Mouse (Mus musculus): ENCODE measurements around the gene Lrrc46.

Gene Lrrc46

DNA sequence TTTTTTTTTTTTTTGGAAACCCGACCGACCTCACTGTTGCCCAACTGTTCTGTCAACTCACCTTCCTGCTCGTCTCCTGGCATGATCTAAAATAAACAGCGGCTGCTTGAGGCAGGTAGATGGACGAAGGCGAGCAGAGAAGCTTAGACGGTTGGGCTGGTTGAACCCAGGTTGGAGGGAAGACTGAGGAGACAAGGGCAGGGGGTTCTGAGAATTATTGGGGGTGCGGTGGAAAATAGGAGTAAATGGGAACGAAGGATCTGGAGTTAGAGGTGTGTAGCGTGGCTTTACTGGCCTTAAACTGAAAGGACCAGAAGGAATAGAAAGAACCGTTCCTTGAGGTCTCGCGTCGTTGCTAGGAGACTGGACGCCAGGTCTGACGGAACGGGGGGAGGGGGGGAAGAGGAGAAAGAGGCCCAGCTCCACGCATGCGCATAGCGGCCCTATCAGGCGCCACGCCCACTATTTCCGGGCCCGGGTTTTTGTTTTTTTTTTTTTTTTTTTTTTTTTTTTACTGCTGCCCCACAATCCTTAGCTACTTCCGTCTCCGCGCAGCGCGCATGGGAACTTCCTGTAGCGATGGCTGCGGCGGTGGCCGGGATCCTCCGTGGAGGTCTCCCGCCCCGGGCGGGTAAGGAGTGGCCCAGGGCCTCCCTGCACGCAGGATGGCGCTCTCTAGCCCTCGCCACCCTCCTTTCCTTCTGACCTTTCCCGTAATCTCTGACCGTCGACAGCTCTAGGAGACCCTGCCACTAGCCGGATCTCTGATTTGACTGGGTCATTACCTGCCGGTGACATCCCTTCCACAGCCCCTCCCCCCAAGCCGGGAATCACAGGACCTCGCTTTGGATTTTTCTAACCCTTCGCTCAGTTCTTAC lies at the start of gene Lrrc46, which contains the start of gene Mrpl10:
Gene Lrrc46 (minus strand): TSS at position 386 of the 878 bp plus-strand sequence.
Gene Mrpl10 (plus strand): TSS at position 539 of the 878 bp plus-strand sequence.
- peak; percentile 81 for DNase-seq

- no peak for DNase-seq
These were observed 45.2 kb upstream of the Lrrc46 start for GRCm38 (mm10) chr11:97086365-97086764.

DNA sequence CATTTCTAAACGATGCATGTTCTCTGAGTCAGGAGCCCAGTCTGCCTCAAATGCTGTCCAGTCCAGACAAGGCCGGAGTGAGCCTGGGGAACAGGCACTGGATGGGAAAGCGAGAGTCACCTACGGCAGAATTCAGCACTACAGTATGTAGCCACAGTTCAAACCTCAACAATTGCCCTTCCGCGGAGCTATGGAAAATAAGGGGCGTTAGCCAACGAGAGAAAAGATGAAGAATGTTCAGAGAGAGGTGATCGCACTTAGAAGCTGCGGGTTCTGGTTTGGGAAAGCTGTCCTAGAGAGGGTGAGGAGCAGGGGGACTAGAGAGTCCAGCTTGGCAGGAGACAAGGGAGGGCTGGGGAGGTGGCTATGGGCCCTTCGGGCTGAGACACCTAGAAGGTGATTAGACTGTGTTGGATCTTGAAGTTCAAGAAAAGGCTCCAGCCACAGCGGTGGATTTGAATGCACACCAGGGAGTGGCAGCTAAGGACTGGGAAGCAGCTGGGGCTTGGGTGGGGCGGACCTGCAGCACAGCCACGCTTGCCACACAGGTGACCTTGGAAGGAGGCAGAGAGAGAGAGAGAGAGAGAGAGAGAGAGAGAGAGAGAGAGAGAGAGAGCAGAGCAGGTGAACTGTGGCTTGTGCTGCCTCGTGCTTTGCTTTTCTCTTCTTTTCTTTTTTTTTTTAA lies 43.8 kb upstream of the Lrrc46 start:
- DNase-seq: no peak

DNA sequence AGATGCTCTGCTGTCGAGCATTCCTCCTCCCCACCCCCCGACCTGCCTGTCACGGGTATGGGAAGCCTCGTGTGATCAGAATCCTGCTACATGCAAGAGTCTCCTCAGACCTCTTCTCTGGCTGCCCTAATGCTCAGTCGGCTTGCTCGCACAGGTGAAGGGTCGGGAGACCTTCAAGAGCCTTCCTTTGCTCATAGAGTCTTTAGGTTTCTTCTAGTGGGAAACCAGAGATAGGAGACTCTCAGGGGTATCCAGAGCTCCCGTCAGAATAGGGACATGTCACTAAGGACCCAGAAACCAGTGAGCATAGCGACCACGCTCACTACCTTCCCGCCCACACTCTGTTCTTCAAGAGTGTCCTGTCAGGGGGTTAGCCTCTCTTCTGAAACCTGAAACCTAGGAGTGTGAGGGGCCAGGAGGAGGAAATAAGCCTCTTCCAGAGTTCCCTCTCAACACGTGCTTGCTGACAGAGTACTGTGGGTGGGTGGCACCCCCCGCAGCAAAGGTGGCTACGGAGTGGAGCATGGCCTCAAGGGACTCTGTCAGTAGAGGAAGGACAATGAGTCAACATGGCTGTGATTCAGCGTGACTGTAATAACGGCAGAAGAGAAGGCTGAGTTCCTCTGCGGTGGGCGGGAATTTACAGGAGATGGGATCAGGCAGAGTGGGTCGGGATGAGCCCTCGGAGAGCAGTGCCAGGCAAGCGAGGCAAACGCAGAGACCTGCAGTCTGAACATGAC lies 42.4 kb upstream of the Lrrc46 start:
- no peak for DNase-seq

DNA sequence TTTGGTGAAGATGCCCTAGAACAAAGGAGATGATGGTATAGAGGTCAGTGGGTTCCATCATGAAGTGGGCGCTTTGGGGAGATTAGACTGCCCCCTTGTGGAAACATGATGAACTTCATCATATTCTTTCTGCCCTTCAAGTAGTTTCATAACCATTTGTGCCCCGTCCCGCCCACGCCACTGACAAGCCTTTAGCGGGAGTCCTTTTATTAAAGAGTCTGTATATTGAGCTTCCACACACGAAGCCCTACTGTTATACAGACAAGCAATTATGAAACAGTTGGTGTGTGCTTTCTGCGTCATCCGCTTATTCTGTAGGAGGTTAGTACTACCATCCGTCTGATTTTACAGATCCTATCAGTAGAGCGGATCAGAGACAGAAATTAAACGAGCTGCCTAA lies 41.8 kb upstream of the Lrrc46 start:
- DNase-seq: peak; percentile 48

DNA sequence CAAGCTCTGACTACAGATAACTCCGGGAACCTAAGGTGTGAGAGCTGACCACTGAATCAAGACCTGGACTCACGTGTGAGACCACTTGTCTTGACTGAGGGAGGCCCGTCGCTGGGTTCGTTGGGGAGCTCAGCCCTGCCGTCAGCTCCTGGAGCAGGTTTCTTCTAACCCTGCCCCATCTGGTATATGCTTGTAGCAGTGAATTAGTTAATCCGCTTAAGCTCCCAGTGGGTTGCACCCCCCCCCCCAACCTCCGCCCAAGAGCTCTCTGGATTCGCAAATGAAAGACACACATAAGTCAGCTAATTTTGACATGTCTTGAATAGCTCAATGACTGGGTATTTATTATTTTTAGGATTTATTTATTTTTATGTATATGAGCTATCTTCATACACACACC lies 39.1 kb upstream of the Lrrc46 start:
- no peak for DNase-seq

DNA sequence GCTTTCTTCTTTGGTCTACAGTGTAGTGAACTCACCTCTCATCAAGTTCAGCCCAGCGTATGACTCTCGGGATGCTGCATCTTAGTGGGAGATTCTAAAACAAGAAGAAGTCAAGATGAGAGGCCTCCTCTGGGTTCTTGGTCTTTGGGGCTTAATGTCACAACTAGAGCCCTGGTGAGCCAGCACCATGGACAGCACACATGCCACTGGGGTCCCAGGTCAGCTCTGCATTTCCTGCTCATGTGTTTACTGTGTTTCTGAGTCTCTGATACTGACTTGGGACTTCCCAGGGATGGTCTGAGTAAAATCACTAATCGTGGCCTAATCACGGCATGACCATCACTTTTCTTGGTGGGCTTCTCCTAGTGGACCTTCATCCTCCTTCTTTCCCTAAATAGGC lies 37.5 kb upstream of the Lrrc46 start:
- DNase-seq: no peak

DNA sequence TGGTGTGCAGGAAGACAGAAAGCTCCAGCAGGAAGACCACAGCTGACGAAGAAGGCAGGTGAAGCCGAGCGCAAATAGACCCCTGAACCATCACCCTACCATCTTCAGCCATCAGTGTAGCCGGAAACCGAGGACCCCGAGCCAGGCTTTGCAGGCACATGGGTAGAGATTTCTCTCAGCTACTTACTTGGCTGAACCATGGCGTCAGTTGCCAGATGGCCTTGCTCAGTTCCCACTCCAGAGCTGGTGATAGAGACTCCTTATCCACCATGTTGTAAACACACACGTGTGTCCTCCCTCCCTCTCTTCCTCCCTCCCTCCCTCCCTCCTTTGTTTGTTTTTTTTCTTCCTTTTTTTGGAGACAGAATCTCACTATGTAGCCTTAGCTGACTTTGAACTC lies 33.0 kb upstream of the Lrrc46 start:
- no peak for DNase-seq

DNA sequence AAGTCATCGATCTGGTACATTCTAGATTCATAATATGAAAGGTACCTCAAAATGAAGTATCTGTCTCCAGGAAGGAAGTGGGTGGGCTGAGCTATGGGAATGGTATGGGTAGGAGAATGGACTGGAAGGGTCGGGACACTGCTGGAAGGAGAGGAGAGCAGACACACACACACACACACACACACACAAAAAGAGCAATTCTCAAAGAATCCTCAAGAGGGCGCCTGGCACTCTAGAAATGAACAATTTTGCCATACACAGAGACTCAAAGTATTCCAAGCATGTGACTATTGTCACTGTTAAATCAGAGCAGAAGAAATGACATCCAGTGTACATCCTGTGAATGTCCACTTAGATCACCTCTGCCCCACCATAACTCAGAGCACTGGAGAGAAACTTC lies 31.3 kb upstream of the Lrrc46 start:
- no peak for DNase-seq

DNA sequence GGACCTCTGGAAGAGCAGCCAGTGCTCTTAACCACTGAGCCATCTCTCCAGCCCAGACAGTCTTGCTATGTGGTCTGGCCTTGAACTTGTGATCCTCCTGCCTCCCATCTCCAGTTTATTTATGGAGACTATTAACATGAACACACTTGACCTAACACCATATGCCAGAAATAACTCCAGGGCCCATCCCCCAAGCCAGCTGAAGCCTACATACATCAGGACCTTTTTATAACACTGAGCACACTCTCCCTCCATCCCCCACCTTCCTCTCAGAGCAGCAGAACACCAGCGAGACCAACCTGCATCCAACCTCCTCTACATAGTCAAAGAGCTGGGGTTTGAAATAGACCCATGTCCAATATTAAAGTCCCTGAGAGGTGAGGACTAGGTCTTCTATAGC lies 29.9 kb upstream of the Lrrc46 start:
- DNase-seq: no peak

- DNase-seq: no peak
These were observed 28.6 kb upstream of the Lrrc46 start for GRCm38 (mm10) chr11:97069770-97070169.

DNA sequence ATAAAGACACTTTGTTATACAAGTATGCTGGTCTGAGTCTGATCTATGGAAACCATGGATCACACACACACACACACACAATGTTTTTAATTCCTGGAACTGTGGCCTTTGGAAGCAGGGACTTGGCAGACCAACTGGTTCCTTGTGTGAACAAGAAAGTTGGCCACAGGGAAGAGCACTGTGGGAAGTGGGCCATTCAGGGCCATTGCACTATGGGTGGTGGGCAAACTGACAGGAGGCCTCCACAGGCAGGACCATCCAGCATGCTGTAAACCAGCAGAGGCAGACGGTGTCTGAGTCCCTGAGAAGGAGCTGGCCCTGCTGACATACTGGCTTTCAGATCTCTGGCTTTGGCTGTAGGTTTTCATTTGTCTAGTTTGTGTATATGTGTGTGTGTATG lies 28.1 kb upstream of the Lrrc46 start:
- no peak for DNase-seq

GRCm38 (mm10) chr11:97066656-97067360 lies 25.6 kb upstream of the Lrrc46 start:
- DNase-seq: no peak

DNA sequence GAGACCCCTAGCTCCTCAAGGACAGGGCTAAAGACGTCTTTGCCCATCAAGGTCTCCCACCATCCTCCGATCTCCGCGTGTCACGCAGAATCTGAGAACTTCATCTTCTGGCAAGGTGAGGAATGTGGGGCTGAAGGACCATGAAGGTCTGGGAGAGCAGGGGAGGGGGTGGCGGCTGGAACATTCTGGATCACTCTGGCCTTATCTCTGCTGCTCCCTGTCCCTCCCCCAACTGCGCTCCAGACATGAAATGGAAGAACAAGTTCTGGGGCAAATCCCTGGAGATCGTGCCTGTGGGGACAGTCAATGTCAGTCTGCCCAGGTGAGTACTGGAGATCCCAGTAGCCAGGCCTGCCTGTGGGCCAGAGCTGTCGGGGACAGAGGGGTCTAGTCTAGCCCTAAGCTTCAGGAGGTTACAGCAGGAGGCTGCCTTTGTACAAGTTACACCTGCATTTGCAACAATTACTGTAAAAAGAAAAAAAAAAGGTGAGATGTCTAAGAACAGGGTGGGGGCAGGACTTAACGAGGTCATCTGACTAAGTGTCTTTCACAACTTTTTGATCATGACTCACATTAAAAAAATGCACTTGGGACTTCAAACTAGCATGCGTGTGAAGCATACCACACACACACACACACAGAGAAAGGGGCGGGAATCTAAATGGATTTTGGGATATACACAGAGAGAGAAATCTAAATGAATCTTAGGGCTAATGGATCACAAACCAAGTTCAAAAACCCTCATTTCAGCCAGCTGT lies 24.5 kb upstream of the Lrrc46 start:
- no peak for DNase-seq

GRCm38 (mm10) chr11:97063921-97064295 lies 22.7 kb upstream of the Lrrc46 start:
- DNase-seq: no peak

DNA sequence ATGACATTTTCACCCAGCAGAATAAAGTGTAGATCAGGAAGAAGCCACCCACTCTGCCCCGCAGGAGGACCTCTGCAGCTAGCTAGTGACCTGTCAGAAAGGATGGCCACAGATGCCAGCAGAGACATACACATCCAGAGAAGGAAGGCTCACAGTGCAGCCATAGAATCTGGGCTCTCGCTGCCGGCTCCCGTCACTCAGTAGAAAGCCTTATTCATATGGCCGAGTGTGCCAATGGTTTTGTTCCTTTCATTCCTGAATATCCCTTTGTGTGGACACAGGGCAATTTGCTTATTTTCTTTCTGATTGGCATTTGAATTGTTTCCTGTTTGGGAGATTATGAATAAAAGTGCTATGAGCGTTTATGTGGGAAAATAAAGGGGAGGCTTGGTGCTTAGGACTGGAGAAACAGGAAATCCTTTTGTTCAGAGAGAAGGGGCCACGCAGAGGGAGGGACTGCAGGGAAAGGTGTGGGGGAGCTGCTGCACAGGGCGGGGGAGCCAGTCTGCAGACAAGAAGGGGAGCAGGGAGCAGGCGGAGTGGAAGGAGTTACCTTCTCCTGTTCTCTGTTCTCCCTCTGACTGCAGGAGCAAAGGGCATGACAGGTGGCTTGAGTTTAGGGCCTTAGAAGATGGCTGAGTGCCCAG lies 22.2 kb upstream of the Lrrc46 start:
- no peak for DNase-seq

DNA sequence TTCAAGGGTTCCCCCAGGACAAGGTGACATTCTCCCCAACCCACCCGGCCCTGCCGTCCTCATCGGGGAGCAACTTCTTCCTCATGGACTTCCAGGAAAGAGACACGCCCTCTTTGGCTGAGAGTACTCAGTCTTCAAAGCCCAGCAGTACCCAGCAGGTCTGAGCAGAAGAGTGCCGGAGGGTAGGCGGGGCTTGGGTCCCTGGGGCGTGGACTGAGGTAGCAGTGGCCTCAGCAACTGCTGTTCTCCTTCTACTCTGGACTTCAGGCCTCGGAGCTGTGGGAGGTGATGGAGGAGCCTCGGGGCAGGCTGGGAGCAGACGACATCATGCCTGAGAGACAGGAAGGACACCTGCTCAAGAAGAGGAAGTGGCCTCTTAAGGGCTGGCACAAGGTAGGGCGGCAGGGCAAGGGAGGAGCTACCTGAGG lies 11.0 kb upstream of the Lrrc46 start:
- DNase-seq: no peak

- DNase-seq: no peak
These were observed 9.9 kb upstream of the Lrrc46 start for GRCm38 (mm10) chr11:97050944-97051586.

DNA sequence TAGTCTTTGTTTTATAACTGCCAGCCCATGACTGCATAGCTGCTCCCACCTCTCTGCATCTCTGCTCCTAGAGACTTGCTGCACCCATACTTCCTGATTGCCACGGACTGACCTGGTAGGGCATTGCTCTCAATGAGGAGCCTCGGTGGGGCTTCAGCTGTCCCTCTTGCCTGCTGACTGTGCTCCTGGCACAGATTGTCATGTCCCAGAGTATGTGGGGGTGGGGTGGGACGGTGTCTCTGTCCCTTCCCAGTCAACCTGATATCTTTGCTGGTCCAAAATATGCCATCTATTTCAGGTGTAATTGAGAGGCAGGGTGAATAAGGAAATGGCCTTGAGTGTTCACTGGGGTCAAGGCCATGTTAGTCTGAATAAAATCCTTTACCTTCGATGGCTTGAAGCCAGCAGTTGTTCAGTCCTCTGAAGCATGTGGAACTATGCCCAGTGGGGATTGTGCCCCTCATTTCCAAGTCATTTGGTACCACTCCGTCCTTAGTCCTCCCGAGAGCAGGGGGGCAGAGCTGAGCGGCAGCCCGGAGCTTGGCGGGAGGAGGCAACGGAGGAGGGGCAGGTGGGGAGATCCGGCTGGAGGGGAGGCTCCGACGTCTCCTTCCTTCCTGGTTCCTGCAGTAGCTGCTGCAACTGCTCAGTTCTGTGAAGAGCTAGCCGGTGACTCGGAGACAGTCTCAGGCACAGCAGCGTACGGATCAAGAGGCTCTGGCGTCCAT lies 9.2 kb upstream of the Lrrc46 start, which contains the start of gene Osbpl7:
Gene Osbpl7 (plus strand): TSS at position 413 of the 728 bp plus-strand sequence.
- peak; percentile 68 for DNase-seq

GRCm38 (mm10) chr11:97049492-97050085 lies 8.4 kb upstream of the Lrrc46 start:
- no peak for DNase-seq

Measured in cerebellum, adult 11 months (tissue).